Mouse (Mus musculus): ENCODE results near the gene Frs2.
A peak's percentile ranks its signal among the peaks of the same experiment; 100 is the strongest.

Frs2 gene

GRCm38 (mm10) chr10:117106244-117106643 is 42.1 kb downstream of the Frs2 start:
- no peak for DNase-seq (ENCODE audit: low read depth, low spot score)

DNA sequence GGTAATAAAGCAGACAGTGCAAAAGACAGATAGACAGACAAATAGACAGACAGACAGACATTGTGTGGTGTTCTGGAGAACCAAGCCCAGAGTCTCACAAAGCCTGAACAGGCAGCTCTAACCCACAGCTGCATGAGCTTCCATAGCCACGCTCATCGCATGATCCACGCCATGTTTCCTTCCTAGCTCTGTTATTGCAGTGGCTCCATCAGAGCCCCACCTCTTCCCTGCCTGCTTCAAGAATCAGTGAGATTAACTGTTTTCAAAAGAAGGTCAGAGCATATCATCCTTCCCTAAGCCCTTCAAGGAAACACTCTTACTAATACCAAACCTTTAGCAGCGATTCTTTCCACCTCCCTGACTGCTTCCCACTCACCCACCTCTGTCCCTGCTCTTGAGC is 43.3 kb downstream of the Frs2 start:
- no peak for DNase-seq (ENCODE audit: low read depth, low spot score)

- DNase-seq (ENCODE audit: low read depth, low spot score) = no peak
These were observed 44.3 kb downstream of the Frs2 start for GRCm38 (mm10) chr10:117103854-117104598.

GRCm38 (mm10) chr10:117100175-117100574 is 48.2 kb downstream of the Frs2 start:
- no peak for DNase-seq (ENCODE audit: low read depth, low spot score)

DNA sequence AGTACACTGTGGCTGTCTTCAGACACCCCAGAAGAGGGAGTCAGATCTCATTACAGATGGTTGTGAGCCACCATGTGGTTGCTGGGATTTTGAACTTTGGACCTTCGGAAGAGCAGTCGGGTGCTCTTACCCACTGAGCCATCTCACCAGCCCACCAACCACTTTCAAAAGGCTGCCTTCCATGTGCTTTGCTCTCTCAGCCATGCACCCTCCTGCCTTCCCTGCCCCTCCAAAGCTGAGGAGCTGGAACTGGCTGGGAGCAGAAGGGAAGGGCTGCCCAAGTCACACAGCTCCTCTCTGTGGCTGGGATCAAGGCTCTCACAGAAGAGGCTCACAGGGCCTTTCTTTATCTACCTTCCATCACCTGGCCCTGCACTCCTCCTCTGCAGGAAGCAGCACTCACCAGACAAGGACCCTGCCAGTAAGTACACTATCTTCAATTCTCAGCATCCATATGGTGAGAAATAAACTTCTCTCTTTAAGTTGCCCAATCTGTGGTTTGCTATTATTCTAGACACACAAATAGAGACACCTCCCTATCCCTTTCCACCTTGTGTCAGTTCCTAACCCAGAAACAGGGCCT is 51.1 kb downstream of the Frs2 start:
- DNase-seq (ENCODE audit: low read depth, low spot score) = no peak

GRCm38 (mm10) chr10:117096096-117096495 is 52.2 kb downstream of the Frs2 start:
- DNase-seq (ENCODE audit: low read depth, low spot score) = no peak

DNA sequence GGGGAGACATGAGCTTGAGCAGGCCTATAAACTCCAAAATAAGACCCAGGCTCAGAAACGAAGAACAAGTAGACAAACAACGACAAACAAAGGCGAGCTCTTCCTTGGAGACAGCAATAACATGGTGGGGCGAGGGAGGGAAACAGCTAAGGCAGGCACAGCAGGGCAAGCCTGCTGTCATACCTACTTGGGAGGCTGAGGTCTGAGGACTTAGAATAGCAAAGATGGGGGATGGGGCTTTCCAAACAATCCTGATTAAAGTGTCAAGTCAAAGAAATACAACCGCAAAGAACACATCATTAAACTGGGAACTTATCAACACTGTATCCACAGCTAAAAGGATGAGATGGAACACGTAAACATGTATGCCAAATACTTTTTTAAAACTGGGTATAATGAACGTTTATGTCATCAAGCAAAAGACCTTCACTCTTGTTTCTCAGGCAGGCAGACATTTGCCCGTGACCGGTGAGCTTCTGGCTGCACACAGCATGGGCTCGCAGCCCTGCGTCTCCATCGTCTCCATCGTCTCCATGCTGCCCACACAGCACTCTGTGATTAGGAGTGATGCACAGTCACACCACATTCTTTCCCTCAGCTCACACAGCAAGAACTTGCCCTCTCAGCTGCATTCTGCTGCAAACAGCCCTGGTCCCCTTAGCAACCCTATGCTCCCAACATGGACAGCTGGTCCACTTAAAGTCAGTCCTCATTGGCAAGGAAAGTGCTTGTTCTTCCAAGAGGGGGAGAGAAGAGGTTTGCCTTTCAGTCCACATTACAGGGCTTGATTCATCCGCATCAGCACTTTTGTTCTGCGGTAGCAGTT is 53.6 kb downstream of the Frs2 start:
- no peak for DNase-seq (ENCODE audit: low read depth, low spot score)

- no peak for DNase-seq (ENCODE audit: low read depth, low spot score)
These were observed 58.7 kb downstream of the Frs2 start for GRCm38 (mm10) chr10:117089628-117090027.

DNA sequence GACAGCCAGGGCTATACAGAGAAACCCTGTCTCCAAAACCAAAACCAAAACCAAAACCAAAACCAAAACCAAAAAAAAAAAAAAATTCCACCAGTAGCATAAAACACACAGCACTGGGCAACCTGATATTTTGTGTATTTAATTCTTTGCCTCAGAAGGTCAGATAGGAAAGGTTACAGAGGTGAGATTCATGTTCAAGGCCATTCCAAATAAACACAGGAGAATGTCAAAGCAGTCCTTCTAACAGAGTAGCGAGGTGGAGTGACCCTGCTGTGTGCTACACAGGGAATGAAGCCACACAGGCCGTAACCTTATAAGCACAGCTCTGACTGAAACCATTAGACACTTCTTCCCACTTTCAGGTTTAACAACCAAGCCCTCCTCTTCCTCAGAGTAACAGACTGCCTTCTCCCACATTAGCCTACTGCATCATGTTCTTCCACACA is 66.4 kb downstream of the Frs2 start:
- no peak for DNase-seq (ENCODE audit: low read depth, low spot score)

GRCm38 (mm10) chr10:117081326-117081725 is 67.0 kb downstream of the Frs2 start:
- DNase-seq (ENCODE audit: low read depth, low spot score) = no peak

- peak; percentile 42 for DNase-seq (ENCODE audit: low read depth, low spot score)
These were observed 70.0 kb downstream of the Frs2 start for GRCm38 (mm10) chr10:117078284-117078683.

DNA sequence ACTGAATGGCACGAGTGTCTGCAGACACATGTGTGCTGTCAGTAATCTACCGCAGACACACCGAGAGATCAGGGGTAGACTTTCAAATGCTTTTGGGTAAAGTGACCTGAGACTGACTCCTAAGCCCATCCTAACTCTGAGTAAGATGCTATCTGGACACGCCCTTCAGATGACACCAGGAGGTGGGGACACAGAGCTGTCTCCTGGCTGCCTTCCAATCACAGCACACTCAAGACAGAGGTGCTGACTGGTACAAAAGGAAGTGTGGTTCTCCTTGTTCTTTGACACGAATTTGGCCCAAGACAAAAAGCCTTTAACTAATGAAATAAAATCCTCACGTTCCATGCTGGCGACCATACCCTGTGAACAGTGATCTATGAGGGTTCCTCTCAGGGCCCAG is 75.2 kb downstream of the Frs2 start:
- DNase-seq (ENCODE audit: low read depth, low spot score) = no peak

- DNase-seq (ENCODE audit: low read depth, low spot score) = no peak
These were observed 76.0 kb downstream of the Frs2 start for GRCm38 (mm10) chr10:117072191-117072888.

- no peak for DNase-seq (ENCODE audit: low read depth, low spot score)
These were observed 79.2 kb downstream of the Frs2 start for GRCm38 (mm10) chr10:117069109-117069508.

DNA sequence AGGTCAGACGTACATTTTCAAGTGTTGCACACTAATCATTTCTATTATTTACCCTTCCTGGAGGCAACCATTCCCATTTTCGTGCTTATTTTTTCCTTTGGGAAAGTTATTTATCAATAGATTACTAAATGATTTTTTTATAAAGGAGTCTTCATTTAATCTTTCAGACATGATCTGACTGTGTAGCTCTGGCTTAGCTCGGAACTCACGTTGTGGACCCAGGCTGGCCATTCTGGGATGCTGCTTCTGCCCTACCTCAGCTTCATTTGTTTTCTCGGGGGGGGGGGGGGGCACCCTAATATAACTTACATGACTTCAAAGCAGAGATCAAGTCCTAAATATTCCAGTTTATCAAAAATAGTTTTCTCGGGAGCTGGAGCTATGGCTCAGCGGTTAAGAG is 84.3 kb downstream of the Frs2 start:
- DNase-seq (ENCODE audit: low read depth, low spot score) = no peak

- DNase-seq (ENCODE audit: low read depth, low spot score) = peak; percentile 93
These were observed 84.9 kb downstream of the Frs2 start, which contains the start of gene Cct2 for GRCm38 (mm10) chr10:117063254-117064021. Gene Cct2, minus strand, starts transcription at chr10:117063814.

- no peak for DNase-seq (ENCODE audit: low read depth, low spot score)
These were observed 85.5 kb downstream of the Frs2 start for GRCm38 (mm10) chr10:117062894-117063253.

DNA sequence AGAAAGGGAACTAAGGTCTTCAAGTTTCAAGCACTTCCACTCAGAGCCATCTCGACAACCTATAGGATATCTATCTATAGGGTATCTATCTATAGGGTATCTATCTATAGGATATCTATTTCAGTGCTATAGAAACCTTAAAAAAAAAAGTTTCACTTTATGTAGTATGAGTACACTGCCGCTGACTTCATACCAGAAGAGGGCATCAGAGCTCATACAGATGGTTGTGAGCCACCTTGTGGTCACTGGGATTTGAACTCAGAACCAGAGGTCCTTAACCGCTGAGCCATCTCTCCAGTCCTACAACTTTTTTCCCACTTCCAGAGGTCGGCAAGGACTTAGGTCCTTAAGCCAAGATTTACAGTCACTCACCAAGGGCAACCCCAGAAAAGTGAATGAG is 92.7 kb downstream of the Frs2 start:
- no peak for DNase-seq (ENCODE audit: low read depth, low spot score)

DNA sequence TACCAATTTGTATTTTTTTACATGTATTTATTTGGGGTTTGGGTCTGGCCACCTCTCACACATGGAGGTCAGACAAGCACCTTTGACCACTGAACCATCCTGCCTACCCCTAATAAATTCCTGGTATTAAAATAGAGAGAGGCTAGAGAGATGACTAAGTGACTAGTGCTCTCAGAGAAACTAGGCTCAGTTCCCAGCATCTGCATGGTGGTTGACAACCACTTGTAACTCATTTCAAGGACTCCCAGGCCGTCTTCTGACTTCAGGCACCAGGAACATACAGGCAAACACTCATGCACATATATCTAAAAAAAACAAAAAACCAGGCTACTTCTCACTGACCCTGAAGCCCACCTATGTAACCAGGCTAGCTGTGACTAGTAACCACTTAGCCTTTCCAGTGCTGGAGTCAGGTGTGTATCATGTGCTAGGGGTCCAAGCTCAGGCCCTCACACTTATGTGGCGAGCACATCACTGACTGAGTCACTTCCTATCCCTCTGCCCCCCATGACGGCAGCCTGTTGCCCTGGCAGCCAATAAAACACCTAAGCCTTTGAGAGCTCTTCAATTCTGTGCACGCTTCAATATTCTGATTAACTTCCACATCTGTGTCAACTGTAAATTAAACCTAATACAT is 98.3 kb downstream of the Frs2 start:
- no peak for DNase-seq (ENCODE audit: low read depth, low spot score)

DNA sequence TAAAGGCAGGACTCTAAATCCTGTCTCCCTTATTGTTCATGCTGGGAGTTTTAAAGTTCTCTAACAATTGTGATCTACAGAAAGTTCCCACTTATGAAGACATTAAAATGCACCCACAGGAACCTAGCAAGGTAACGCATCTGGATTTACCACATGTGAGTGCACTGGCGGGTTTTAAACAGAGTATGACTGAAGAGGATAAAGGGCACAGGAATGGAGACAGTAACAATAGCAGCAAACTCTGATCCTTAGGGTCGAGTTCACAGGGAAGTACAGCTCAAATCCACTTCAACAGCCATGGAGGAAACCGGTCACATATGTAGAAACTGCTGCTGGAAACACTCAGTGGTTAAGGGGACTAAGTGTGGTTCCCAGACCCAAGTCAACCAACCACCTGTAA is 99.1 kb downstream of the Frs2 start:
- DNase-seq (ENCODE audit: low read depth, low spot score) = no peak

Measured in WW6 (cell line).